Mouse (Mus musculus) cortical plate, adult 2 months (tissue): ENCODE data around the gene Slc12a6. TPM values are rescaled to one million over a fixed set of nuclear protein-coding genes. Genes with fewer than 3 reads are reported as not detected.

ENCODE experiments used
- H3K27ac ChIP-seq: fragments of 200-500 bp; 2 replicates; pipeline ENCODE4 v1.5.1; 2012; ENCODE audit warnings: low read length, control low read depth, inconsistent platforms; ENCODE audit not compliant: insufficient read depth
- H3K4me1 ChIP-seq: fragments of 200-500 bp; 2 replicates; pipeline ENCODE4 v1.6.1; 2011; ENCODE audit warnings: low read length; ENCODE audit not compliant: control insufficient read depth, insufficient read depth
- H3K4me3 ChIP-seq: fragments of 200-500 bp; 2 replicates; pipeline ENCODE4 v1.5.1; 2011; ENCODE audit warnings: mild to moderate bottlenecking, low read length, control low read depth; ENCODE audit not compliant: insufficient read depth
- CTCF ChIP-seq: fragments of 200-500 bp; IDR thresholded peaks from 2 replicates; pipeline ENCODE4 v1.5.1; 2011; ENCODE audit warnings: mild to moderate bottlenecking, control low read depth, low read length; ENCODE audit not compliant: insufficient read depth; ENCODE audit errors: extremely low read depth
- POLR2A ChIP-seq: fragments of 200-500 bp; IDR thresholded peaks from 2 replicates; pipeline ENCODE4 v1.6.1; 2011; ENCODE audit warnings: mild to moderate bottlenecking, low read length, control low read depth; ENCODE audit not compliant: insufficient read depth; ENCODE audit errors: extremely low read depth
- polyA plus RNA-seq: library from polyadenylated mRNA; depleted of rRNA; stranded (reverse); fragments of >200 nt; gene quantifications from 2 replicates; pipeline ENCODE4 v1.2.3, GENCODE M21; 2012; rRNA removed

The Slc12a6 gene
- polyA plus RNA-seq, result 109 and 113 TPM in 2 replicates

- peak within 1 kb of the TSS; percentile 100 for H3K4me3 ChIP-seq
- peak within 1 kb of the TSS; percentile 100 for H3K27ac ChIP-seq
- peaks cover 2% of the 10 kb centered on the region; the same call in 1 of the 2 replicates for H3K4me1 ChIP-seq
- TF ChIP-seq POLR2A (peak; percentile 51; the same call in 1 of the 2 replicates), CTCF (no peak)
Measured at GRCm38 (mm10) chr2:112265448-112266241, at the start of gene Slc12a6. Gene Slc12a6 (plus strand): TSS chr2:112265825.

DNA sequence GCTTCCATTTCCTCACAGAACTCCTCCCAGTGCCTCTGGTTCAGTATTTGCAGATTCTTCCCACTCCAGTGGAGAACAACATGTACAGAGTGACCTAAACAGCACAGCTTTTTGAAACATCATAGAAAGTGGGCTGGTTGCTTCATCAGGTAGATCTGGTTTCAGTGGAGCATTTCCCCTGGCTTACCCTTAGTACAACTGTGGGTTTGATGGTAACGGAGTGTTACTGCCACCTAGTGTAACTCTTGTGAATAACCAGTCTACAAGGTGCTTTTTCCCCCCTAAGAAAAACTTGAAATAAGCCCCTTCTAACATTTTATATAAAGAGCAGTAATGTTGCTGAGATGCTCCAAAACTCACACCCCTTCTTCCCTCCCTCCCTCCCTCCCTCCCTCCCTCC is 49.6 kb upstream of the Slc12a6 start:
- no peak overlapping the region for H3K4me3 ChIP-seq
- no peaks in the 10 kb centered on the region for H3K4me1 ChIP-seq
- TF ChIP-seq CTCF (peak; percentile 54; the same call in 1 of the 2 replicates), POLR2A (no peak)
- no peak overlapping the region for H3K27ac ChIP-seq

DNA sequence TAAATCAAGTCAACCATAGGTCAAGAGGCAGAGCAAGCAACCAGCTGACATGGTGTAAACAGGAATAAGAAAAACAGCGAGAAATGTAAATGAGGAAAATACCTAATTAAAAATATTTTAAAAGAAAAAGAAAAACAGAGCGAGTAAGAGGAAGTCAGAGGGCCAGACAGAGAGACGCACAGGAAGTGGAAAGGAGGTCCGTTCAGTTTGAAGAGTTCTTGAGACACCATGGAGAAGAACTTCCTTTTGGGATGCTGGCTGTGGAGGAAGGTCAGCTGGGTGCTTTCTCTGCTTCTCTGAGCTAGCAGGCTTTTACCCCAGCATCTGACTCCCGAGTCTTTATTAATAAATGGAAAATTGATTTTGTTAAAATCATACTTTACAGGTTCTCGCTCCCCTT is 48.0 kb upstream of the Slc12a6 start:
- no peak overlapping the region for H3K27ac ChIP-seq
- H3K4me3 ChIP-seq, result no peak overlapping the region
- TF ChIP-seq CTCF (no peak), POLR2A (no peak)
- no peaks in the 10 kb centered on the region for H3K4me1 ChIP-seq

DNA sequence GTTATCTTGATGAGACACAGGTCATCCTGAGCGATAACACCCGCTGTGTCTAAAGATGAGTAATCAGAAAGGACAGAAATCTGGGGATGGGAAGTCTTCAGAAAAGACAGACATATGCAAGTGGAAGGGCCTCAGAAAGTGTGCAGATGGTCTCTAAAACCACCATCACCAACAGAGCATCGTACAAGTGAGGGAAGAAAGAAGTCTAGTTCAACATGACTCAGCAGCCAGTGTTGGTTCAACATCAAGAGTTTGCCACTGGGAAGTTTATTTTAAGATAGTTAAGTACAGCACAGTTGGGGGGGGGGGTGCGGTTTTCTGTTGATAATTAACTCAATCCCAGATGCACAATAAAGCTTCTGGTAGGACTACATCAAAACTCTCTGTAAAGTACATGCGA is 44.7 kb upstream of the Slc12a6 start:
- H3K4me3 ChIP-seq, result no peak overlapping the region
- H3K4me1 ChIP-seq, result peaks cover 1% of the 10 kb centered on the region; the same call in 1 of the 2 replicates
- H3K27ac ChIP-seq, result no peak overlapping the region
- TF ChIP-seq POLR2A (no peak), CTCF (no peak)

GRCm38 (mm10) chr2:112222607-112223006 is 43.0 kb upstream of the Slc12a6 start:
- Histone ChIP-seq H3K4me3 (no peak overlapping the region), H3K27ac (no peak overlapping the region), H3K4me1 (peaks cover 1% of the 10 kb centered on the region; the same call in 1 of the 2 replicates)
- TF ChIP-seq CTCF (no peak), POLR2A (no peak)

DNA sequence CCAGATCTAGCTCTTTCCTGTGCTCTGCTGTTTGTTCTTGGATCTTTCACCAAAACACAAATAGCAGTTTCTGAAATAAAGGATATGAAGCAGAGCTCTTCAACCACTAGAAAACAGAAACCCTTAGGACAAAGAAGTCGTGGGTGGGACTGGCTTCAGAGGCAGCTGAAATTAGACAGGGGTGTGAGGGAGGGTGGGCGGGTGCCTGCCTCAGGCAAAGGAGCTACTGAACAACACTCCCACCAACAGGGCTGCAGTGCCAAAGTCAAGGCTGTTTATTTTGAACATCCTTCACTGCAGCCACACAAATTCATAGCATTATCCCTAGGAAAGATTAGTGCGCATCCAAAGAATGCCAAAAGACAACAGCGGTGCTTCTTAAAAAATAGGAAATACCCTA is 41.3 kb upstream of the Slc12a6 start:
- peaks cover 1% of the 10 kb centered on the region; the same call in 1 of the 2 replicates for H3K4me1 ChIP-seq
- TF ChIP-seq CTCF, result no peak
- no peak for TF ChIP-seq POLR2A
- no peak overlapping the region for H3K4me3 ChIP-seq
- peak overlapping the region; percentile 84; the same call in 1 of the 2 replicates for H3K27ac ChIP-seq

- Histone ChIP-seq H3K4me1 (no peaks in the 10 kb centered on the region), H3K27ac (no peak overlapping the region), H3K4me3 (no peak overlapping the region)
- TF ChIP-seq POLR2A (no peak), CTCF (no peak)
Measured at GRCm38 (mm10) chr2:112232623-112233022, 33.0 kb upstream of the Slc12a6 start.

DNA sequence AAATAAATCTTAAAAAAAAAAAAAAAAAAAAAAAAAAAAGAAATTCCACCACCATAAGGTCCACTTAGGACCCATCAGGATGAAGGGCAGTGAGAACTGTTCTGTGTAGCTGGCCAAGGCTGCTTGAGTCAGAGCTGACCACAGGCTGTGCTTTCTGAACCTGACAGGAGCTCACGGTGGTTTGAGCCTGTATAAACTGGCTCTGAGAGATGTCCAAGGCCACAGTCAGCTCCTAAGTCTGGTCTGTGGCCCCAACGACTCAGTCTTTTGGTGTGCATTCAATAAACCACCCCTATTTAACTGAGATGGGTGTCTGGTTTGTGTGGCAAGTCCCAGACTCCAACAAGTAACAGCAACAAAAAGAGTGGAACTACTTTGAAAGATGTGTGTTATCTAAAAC is 29.0 kb upstream of the Slc12a6 start:
- H3K27ac ChIP-seq, result no peak overlapping the region
- no peaks in the 10 kb centered on the region; the same call in 1 of the 2 replicates for H3K4me1 ChIP-seq
- no peak overlapping the region for H3K4me3 ChIP-seq
- TF ChIP-seq CTCF (no peak), POLR2A (no peak)

- TF ChIP-seq POLR2A, result no peak
- no peak for TF ChIP-seq CTCF
- no peaks in the 10 kb centered on the region; the same call in 1 of the 2 replicates for H3K4me1 ChIP-seq
- no peak overlapping the region; the same call in 1 of the 2 replicates for H3K4me3 ChIP-seq
- no peak overlapping the region for H3K27ac ChIP-seq
Measured at GRCm38 (mm10) chr2:112238006-112238405, 27.6 kb upstream of the Slc12a6 start.
